Mouse (Mus musculus): ENCODE measurements around the gene Fam13a. TPM values are rescaled to one million over a fixed set of nuclear protein-coding genes. Genes with fewer than 3 reads are reported as not detected.

Gene Fam13a
- total RNA-seq (2021) (10 to 100 TPM; 42.2 to 73.3 TPM), polyA plus RNA-seq (2012; rRNA removed) (6.7 and 7.9 TPM in 2 replicates)
- long read RNA-seq, full-length matches to known transcripts: 23 of 31 reads
- long read RNA-seq, partial matches to known transcripts: 6 of 31 reads
- long read RNA-seq, other reads (novel, unspliced or antisense): 2 of 31 reads

DNA sequence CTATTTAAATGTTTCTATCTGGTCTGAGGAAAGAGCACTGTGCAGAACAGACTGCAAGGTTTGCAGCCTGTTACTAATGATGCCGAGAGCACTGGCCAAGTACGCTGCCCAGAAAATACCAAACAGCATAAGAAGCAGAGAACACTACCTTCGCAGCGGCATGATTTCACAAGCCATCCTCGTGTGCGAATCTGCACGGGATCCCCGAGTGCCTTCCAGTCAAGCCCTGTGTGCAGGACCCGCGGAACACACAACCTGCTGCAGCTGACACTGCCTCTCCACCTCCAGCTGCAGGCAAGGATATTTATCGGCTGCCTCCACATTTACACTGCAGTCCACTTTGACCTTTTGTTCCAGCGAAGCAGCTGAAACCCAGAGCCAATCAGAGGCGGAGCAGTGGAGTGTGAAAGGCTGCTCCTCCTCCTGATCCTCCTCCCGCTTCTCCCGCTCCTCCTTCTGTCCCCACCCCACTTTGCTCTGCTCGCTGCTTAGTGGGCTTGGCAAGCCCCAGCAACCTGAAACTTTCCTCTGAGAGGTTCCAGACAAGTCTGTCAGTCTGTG is at the start of gene Fam13a:
Gene Fam13a (minus strand): TSS at position 386 of the 561 bp plus-strand sequence.
- peak; percentile 92 for DNase-seq

DNA sequence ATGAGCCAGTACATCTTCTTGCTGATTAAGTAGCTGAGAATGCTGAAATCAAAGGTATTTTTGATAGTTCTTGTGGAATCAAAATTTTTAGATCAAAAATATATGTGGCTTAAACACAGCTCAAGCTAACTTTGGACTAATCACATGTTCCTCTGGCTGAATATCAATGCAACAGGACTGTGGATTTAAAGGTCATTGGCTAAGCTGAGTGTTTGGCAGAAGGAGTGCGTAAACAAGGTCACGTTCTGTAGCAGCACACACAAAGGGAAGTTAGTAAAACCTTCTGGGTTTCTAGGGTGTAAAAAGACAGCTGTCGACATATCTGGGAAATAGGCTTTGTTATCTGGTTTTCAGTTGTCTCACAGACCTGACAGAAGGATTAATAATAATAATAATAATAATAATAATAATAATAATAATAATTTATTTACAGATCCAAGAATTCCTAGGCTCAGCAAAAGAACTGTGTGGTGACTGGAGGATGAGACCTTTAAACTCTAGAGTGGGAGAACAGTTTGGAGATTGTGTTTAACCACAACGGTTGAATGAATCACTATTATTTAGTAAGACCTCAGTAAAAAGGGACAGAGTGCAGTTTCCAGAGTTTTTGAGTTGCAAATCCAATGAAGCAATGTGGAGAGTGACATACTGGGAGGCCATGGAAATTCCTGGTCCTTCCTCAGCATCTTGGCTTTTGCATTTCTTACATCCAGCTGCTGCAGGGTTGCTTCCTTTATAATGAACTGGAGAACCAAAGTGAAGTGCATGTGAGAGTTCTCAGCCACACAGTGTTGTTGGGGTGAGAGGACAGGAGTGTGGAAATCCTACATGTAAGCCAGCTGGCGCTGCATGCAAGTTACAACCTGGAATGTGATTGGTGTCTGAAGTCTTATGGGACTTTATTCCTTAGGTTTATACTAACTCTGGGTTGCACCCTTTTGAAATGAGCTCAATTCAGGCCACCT is 48.0 kb upstream of the Fam13a start:
- peak; percentile 63 for DNase-seq

DNA sequence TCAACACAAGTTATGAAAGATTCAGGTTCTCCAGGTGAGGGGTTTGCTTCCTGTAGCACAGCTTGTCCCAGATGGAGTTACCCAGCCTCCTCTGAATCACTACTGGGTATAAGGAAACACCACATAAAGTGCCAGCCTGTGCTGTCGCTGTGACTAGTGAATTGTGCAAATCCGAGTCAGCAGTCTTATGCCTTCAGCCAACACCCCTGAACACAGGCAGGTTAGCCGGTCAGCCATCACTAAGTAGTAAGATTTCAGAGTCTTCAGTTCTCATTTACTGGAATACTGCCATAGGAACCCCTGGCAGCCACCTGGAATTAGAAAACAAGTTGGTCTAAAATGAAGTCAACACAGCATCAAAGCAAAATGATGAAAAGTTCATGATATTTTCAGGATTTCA is 47.3 kb upstream of the Fam13a start:
- peak; percentile 34 for DNase-seq

DNA sequence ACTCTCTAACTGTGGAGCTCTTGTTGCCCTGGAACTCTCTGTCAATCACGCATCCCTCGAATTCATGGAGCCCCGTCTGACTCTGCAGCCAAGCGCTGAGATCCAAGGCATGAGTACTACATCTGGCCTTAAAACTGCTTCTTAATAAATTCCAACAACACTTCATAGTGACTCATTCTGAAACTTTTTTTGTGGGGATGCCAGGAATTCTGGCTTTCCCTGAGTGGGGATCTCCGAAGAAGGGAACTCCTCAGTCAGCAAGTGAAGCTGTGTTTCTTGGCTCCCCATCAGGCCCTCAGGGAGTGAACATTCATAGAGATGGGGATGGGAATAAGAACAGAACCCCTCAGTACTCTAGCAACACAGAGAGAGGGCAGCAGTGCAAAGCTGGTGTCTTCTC is 43.8 kb upstream of the Fam13a start:
- peak; percentile 48 for DNase-seq

DNA sequence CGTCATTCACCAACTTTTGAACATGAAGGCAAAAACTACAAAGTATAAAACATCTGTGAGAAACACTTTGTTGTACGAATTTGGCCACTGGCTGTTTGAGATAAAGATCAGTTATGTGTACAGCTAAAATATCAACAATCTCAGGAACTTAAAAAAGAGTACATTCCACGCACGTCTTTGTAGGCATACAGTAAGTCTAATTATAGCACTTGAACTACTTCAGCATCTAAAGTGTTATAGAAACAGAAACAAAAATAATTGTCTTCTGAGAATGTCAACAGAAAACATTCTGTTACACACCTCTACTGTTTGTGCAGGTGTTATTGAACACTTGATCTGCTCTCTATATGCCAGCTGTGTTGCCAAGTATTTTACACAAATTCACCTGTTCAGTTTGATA is 40.1 kb upstream of the Fam13a start:
- DNase-seq: no peak

DNA sequence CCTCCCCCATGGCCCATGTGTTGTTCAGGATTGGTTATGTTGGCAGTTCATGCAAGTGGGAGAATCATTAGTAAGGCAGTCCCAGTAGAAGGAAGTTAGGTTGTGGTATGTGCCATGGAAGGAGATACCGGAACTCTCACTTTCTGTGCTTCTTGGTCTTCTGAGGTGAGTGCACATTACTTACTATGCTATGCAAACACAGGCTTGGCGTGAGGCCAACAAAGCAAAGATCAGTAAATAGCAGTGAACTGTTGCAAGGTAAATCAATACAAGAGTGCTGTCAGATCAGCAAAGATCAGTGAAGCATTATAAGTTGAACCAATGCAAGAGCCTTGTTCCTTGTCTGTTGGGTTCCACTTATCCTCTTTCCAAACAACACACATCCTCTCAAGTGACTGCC is 28.9 kb upstream of the Fam13a start:
- DNase-seq: no peak

DNA sequence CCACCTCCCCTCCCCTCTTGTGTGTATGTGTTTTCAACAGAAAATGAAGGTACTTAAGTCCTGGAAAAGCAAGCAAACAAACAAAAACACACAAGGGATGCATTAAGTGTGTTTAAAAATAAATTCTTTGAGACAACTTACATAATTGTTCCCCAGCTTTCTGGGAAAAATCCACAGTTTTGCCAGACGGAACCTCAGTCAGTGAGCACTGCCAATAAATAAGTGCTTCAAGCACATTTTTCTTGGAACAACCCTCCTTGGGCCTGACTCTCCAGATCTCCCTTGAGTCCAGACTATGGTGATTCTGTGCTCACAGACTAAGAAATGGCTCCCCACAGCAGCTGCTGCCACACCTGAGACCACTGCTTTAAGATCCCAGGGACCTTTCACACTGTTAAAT is 15.4 kb upstream of the Fam13a start:
- no peak for DNase-seq

DNA sequence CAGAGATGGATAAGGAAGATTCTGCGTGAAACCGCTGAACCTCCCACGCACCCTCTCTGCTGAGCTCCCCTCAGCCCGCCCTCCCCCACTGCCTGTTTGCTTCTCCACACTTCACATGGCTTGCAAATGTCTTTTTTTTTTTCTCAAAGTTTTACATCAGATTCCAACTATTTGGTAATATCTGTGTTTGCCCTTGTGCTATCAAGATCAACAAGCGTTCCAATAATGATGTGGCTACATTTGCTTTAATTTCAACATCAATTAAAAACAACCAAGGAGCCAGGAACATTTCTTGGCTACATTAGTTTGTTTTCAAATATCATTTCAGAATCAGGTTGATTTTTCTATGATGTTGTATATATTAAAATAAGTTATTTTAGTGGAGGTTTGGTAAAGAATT is 8.4 kb upstream of the Fam13a start:
- no peak for DNase-seq

DNA sequence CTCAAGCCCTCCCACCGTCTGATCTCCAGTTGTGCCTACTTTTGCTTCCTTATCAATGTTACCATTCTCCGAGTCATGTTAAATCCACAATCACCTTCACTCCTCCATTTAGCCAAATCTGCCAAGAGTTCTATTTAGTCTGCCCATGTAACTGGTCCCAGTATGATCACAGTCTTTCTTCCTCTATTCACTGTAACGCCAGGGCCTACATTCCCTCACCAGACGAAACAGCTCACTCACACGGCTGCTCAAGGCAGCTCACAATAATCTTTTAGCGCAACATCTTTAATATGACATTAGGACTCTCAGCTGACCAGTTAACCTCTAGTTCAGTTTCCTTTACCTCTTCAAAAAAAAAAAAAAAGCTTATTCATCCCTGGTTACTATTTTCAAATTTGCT is 7.2 kb upstream of the Fam13a start:
- DNase-seq: no peak

DNA sequence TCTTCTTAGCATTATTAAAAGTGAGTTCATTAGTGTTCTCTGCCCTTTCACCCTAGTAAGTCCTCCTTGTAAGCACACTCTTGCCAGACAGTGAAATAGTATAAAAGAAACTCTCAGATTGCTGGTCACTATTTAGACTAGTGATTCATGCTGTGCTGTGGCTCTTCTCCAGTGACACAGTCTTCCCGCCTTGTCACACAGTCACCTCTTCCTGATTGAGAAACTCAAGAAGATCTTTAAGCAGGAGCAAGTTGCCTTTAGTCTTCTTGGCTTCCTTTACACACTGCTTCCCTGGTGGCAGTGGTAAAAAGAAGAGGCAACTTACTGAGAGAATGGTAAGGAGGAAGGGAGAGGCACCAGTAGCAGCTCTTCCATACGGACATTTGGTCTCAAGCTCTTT is 6.3 kb upstream of the Fam13a start:
- DNase-seq: no peak

DNA sequence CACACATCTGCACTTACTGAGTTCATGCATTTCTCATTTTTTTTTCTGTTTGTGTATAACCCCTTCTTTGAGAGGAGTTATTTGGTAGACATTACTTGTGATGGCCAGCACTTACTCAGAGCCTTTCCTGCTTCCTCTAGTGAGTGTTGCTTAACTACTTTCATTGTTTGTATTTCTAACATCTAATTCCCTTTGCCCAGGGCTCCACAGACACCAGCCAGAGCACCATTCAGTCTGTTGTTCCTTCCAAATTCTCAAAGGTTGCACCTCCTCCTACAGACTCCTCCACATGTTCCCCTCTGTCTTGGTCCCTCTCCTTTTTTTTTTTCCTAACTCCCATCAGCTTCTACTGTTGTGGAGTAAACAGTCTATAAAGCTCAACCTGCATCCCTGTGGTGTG is 5.7 kb upstream of the Fam13a start:
- DNase-seq: no peak

DNA sequence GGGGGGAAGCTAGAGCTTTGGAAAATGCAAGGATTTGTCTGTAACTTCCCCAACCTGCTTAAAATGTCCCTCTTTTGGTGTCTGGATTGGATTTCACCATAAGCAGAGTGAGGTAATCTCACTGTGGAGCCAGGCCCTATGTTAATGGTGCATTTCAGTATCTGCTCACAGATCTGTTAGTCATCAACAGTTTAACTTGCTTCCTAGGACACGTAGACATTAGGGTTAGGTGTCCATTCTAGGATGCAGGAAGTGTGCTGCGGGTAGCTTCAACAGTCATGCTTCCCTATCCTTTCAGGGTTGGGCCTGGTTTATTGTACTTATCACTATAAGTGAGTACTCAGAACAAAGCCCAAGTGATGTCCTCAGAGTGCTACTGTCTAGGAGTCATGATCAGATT is 4.5 kb upstream of the Fam13a start:
- no peak for DNase-seq

DNA sequence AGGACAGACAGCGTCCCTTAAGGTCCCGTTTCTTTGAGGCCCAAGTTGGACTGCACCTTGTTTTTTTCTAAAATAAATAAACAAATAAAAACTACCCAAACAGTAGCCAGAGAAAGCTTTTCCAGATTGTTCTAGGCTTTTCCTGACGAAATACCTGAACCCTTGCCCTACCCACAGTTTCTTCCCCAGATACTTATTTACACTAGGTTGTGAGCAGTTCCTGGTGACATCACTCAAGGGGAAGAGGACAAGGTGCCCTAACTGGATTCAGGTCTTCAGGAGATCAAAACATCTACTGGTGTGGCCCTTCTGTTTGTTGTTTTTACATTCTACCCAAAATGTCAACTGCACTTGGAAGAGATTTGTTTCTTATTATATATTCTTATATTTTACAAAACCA is 457 bp upstream of the Fam13a start:
- no peak for DNase-seq

DNA sequence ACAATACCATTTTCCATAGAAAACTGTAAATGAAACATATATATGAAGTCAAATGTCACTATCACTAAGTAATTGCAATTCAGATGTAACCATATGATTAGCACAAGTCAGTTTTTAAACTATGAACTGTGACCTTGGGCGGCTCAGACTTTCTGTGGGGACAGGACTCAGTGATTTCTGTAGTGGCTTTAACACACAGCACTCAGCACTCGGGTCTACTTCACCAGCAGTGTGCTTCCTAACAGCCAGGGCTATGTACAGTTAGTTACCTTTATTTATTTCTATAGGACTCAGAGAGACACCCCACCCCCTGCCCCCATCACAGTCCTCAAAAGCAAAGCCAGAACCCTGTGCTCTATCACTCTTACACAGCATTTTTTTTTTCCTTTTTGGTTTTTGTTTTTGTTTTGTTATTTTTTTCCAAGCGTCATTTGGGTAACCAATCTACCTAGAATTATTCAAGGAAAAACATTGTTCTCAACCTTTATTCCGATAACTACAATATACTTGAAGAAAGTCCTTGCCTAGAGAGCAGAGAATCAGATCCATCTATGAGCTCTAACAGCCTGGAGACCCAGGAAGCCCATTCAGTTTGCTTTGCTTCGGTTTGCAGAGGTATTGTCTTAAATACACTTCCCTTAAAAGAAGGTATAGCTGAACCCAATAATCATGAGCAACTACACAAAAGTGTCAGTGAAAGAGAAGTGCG is 740 bp downstream of the Fam13a start:
- no peak for DNase-seq

DNA sequence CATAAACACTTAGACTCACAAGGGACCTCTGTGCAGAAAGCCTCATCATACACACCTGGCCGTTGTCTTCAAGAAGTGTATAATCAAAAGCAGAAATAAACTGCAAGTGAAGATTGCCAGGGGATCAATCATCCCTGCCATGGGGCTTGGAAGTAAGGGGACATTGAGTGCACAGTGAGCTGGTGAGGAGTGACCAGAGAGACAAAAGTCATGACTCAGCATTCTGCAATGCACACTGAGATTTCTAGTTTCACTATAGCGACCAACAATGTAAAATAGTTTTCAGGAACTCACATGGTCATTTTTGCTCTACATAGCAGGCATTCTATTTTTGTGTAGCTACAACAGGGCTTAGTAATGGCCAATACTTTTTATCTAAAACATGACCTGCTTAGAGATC is 1.7 kb downstream of the Fam13a start:
- no peak for DNase-seq

DNA sequence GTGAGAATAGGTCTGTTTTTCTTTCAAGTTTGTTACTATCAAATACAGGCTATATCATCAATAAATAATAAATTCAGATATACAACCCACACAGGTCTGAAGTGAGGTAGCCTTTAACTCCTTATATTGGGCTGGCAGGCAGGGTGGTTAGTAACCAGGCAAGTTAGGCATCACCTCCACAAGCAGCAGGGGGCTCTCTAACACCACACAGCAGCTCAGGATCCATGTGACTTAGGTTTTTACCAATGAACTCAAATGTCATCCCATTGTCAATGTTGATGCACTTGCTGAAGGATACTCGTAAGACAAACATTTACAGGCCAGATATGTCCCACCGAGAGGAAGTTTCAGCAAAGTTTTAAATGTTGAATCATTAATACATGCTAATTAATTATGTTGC is 4.0 kb downstream of the Fam13a start:
- peak; percentile 64 for DNase-seq

DNA sequence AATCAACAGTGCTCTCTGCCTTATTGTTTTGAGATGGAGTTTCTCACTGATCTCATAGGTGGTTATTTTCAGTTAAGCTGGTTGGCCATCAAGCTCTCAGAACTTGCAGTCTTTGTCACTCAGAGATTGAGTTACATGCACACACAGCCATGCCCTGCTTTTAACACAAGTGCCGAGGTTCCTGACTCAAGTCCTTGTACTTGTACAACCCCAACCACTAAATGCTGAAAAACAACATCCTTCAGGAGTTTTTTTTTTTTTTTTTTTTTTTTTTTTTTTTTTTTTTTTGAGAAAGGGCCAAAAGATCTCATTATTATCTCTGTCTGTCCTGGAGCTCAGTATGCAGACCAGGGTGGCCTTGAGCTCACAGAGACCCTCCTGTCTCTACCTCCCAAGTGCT is 4.5 kb downstream of the Fam13a start:
- no peak for DNase-seq

DNA sequence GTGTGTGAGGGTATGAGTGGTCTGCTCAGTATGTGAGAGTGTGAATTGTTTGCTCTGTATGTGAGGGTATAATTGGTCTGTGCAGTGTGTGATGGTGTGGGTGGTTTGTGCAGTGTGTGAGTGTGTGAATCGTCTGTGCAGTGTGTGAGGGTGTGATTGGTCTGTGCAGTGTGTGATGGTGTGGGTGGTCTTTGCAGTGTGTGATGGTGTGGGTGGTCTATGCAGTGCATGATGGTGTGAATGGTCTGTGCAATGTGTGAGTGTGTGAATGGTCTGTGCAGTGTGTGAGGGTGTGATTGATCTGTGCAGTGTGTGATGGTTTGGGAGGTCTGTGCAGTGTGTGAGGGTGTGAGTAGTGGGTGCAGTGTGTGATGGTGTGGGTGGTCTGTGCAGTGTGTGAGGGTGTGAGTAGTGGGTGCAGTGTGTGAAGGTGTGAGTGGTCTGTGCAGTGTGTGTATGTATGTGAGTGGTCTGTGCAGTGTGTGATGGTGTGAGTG is 8.0 kb downstream of the Fam13a start:
- no peak for DNase-seq

DNA sequence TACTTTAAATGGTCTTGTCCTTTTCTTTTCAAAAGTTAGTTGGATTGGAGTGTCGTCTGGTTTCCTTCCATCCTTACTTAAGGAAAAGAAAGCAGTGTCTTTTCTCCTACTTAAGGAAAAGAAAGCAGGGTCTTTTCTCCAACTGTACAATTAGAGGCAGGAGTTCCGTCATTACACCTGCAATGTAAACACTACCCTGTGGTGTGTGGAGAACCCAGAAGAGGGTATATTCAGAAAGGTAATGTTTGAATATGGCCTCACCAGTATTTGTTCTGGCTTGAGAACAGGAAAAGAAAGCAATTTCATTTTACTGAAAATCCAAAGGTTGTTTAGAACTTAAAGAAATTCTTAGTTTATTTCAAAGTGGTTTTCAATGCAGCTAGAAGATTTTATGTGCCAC is 9.6 kb downstream of the Fam13a start:
- no peak for DNase-seq

DNA sequence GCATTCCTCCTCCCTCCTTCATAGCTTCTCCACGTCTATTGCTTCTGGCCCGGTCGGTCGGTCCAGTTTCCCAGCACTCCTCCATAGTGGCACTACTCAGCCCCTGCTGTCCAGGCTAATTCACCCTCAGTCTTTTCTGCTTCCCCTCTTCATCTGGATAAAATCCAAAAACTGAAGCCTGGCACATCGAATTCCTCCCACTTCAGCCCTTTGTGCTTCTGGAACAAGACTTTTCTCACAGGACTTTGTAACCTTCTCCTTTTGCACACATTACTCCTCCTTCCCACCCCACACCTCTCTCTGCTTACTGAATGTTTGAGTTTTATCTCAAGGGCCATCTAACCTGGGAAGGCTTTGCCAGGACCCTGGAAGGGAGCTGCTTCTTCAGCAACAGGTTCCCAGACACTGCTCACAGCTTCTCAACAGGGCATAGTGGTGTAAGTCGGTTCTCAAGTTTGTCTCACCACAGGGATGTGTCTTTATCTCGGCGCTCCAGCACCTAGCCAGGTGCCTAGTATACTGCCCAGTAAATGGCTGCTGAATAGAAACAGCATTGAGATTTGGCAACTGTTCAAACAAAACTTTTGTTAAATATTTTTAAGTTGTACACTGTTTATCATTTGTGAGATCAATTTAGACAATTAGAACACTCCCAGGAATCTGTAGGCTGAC is 10.1 kb downstream of the Fam13a start:
- DNase-seq: no peak

DNA sequence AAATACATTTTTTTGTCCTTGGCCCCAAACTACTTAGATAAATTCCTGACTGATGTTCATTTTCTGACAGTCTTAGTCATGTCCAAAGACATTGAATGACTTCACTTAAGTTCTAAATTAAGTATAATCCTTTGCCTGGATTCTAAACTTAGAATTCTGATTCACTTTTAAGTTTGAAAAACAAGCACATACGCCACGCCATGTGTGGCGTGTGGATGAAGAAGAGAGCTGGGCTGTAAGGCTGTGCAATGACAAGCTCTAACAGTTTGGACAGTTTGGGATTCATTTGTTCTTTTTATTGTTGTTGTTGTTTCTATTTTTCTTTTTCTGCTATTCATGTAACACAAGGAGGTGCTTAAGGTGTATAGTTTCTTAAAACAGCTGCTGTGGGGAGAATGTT is 13.6 kb downstream of the Fam13a start:
- DNase-seq: no peak

DNA sequence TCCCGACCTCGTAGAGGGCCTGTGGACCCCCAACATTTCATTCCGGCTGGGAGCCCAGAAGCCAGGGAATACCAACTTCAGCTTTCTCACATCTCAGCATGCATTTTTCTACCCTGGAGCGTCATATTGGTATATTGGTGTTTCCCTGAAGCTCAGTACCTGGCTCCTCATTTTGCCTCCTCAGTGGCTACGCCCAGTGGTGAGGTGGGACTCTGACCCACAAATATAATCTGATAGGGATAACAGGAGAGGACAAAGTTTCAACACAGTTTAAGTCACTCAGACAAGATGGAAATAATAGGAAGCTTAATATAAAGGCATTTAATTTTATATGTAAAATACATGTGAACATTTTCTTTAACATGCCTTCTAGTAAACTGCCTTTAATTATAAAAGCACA is 19.7 kb downstream of the Fam13a start:
- DNase-seq: no peak
